Mouse (Mus musculus) heart, adult 2 months (tissue): ENCODE data around the gene Foxb1.

Experiments used
- CTCF ChIP-seq: fragments of 200-600 bp; IDR thresholded peaks from 2 replicates; pipeline ENCODE4 v1.8.1; 2022; ENCODE audit warnings: antibody characterized with exemption, mild to moderate bottlenecking, moderate library complexity
- EP300 ChIP-seq: fragments of 200-500 bp; IDR thresholded peaks from 2 replicates; pipeline ENCODE4 v1.6.1; 2011; ENCODE audit warnings: low read depth, low read length, control low read depth; ENCODE audit not compliant: insufficient read depth
- POLR2A ChIP-seq: fragments of 200-500 bp; IDR thresholded peaks from 2 replicates; pipeline ENCODE4 v1.6.1; 2011; ENCODE audit warnings: mild to moderate bottlenecking, low read depth, low read length, control low read depth; ENCODE audit not compliant: insufficient read depth

GRCm38 (mm10) chr9:69766301-69766700 lies 5.6 kb upstream of the Foxb1 start:
- no peak for TF ChIP-seq CTCF
- no peak for TF ChIP-seq POLR2A
- no peak for TF ChIP-seq EP300
